Mouse (Mus musculus) liver, adult 2 months (tissue): ENCODE results near the gene Gm10964. TPM values are rescaled to one million over a fixed set of nuclear protein-coding genes. Genes with fewer than 3 reads are reported as not detected.
A peak's percentile ranks its signal among the peaks of the same experiment; 100 is the strongest.

Source experiments
- DNase-seq: peaks from one replicate; pipeline ENCODE4 v3.0.0-alpha.2; 2011; ENCODE audit warnings: low read depth, low spot score; ENCODE audit errors: extremely low read depth
- H3K27ac ChIP-seq: fragments of 200-500 bp; replicated peaks from 2 replicates; pipeline ENCODE4 v1.5.1; 2012; ENCODE audit warnings: low read depth, mild to moderate bottlenecking, control low read depth, inconsistent platforms, low read length; ENCODE audit not compliant: insufficient read depth
- H3K27me3 ChIP-seq: fragments of 200-500 bp; 2 replicates; pipeline ENCODE4 v1.6.1; 2012; ENCODE audit warnings: mild to moderate bottlenecking, moderate library complexity, low read length, inconsistent platforms; ENCODE audit not compliant: control insufficient read depth, insufficient read depth
- H3K36me3 ChIP-seq: fragments of 200-500 bp; 2 replicates; pipeline ENCODE4 v1.6.1; 2012; ENCODE audit warnings: low read length, inconsistent platforms; ENCODE audit not compliant: control insufficient read depth, insufficient read depth
- H3K4me1 ChIP-seq: fragments of 200-500 bp; 2 replicates; pipeline ENCODE4 v1.6.1; 2011; ENCODE audit warnings: low read length; ENCODE audit not compliant: control insufficient read depth, insufficient read depth
- H3K4me3 ChIP-seq: fragments of 200-500 bp; 2 replicates; pipeline ENCODE4 v1.5.1; 2011; ENCODE audit warnings: low read depth, mild to moderate bottlenecking, control low read depth, low read length, moderate library complexity; ENCODE audit not compliant: insufficient read depth
- H3K79me2 ChIP-seq: fragments of 200-500 bp; 2 replicates; pipeline ENCODE4 v1.6.1; 2012; ENCODE audit warnings: inconsistent platforms, mild to moderate bottlenecking, low read length, moderate library complexity; ENCODE audit not compliant: control insufficient read depth, insufficient read depth
- H3K9ac ChIP-seq: fragments of 200-500 bp; 2 replicates; pipeline ENCODE4 v1.6.1; 2012; ENCODE audit warnings: low read depth, mild to moderate bottlenecking, control low read depth, inconsistent platforms, low read length
- CTCF ChIP-seq: fragments of 200-500 bp; IDR thresholded peaks from 2 replicates; pipeline ENCODE4 v1.5.1; 2011; ENCODE audit warnings: low read depth, low read length, control low read depth
- POLR2A ChIP-seq: fragments of 200-500 bp; IDR thresholded peaks from 2 replicates; pipeline ENCODE4 v1.6.1; 2011; ENCODE audit warnings: low read length, control low read depth; ENCODE audit not compliant: insufficient read depth; ENCODE audit errors: extremely low read depth
- WGBS: fragments of 180-500 bp; shearing (Covaris S2); methylation state at CpG from one replicate; pipeline ENCODE4 v1.1.7; 2018; 5-methylcytosine and 5-hydroxymethylcytosine counted together
- polyA plus RNA-seq: library from polyadenylated mRNA; depleted of rRNA; stranded (reverse); fragments of >200 nt; gene quantifications from 2 replicates; pipeline ENCODE4 v1.2.3, GENCODE M21; 2012
- total RNA-seq: library from RNA; depleted of rRNA; stranded (reverse); fragments of >200 nt; gene quantifications from 2 replicates; pipeline ENCODE4 v1.2.3, GENCODE M21; 2014

Gene Gm10964
- total and polyA plus RNA-seq, 2 experiments: not detected

- H3K4me1 ChIP-seq: no peaks in the 10 kb centered on the region
- H3K9ac ChIP-seq: no peak overlapping the region
- H3K36me3 ChIP-seq: no peaks in the 10 kb centered on the region
- H3K27me3 ChIP-seq: no peaks in the 10 kb centered on the region
- H3K4me3 ChIP-seq: no peak overlapping the region
- no peak for TF ChIP-seq CTCF
- TF ChIP-seq POLR2A: no peak
- no peak for DNase-seq
- H3K27ac ChIP-seq: no peak overlapping the region
- no peaks in the 10 kb centered on the region for H3K79me2 ChIP-seq
- WGBS: 66% methylated on average over 15 of the region's 15 CpGs
These were observed 22.1 kb upstream of the Gm10964 start for GRCm38 (mm10) chr3:103716774-103717760.

DNA sequence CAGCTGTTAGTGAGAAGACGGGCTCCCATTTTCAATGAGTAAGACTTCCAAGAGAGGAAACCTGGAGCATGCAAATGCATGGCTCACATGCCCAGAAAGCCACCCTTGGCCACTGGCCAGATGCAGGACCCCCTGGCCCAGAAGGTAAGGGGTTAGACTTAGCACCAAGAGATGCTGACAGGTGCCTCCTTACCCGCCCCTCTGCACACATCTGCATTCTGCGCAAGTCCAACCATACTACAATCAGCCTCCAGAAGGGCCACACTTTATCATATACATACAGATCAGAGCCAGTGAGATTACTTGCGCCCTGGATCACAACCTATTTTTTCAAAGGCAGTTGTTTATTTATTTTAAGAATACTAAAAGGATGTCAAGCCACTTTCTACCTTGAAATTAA is 20.4 kb upstream of the Gm10964 start:
- Histone ChIP-seq H3K27ac (no peak overlapping the region), H3K4me1 (no peaks in the 10 kb centered on the region), H3K4me3 (no peak overlapping the region), H3K79me2 (no peaks in the 10 kb centered on the region), H3K27me3 (no peaks in the 10 kb centered on the region), H3K9ac (no peak overlapping the region), H3K36me3 (no peaks in the 10 kb centered on the region)
- TF ChIP-seq CTCF: no peak
- TF ChIP-seq POLR2A: no peak
- WGBS: 93% methylated on average over 4 of the region's 4 CpGs
- no peak for DNase-seq

GRCm38 (mm10) chr3:103724137-103724536 is 15.0 kb upstream of the Gm10964 start:
- Histone ChIP-seq H3K9ac (no peak overlapping the region), H3K36me3 (no peaks in the 10 kb centered on the region), H3K79me2 (no peaks in the 10 kb centered on the region), H3K27me3 (no peaks in the 10 kb centered on the region), H3K4me3 (no peak overlapping the region), H3K4me1 (no peaks in the 10 kb centered on the region), H3K27ac (no peak overlapping the region)
- TF ChIP-seq POLR2A (no peak), CTCF (0 out of 2 replicates have a peak, but pooled peaks have one; percentile 5)
- 49% methylated on average over 3 of the region's 3 CpGs for WGBS
- no peak for DNase-seq

DNA sequence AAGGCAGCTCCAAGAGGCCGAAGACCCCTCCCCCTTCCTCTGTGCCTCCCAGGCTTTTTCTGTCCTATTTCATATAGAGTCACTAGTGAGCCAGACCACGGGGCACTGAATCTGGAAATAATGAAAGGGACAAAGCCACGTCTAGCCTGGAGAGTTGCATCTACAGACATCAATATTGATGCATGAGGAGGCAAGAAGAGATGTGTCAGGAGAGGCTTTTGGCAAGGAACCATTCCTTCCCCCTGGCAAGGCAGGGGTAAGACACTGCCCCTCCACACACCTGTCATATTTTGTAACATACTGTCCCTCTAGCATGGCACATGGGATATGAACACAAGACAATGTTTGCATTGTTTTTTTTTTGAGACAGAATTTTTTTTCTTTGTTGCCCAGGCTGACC is 12.5 kb upstream of the Gm10964 start:
- WGBS: 78% methylated on average over 3 of the region's 3 CpGs
- H3K4me3 ChIP-seq: no peak overlapping the region
- H3K27me3 ChIP-seq: no peaks in the 10 kb centered on the region
- TF ChIP-seq POLR2A (no peak), CTCF (no peak)
- no peak for DNase-seq
- no peak overlapping the region for H3K27ac ChIP-seq
- H3K79me2 ChIP-seq: no peaks in the 10 kb centered on the region
- H3K9ac ChIP-seq: no peak overlapping the region
- no peaks in the 10 kb centered on the region for H3K4me1 ChIP-seq
- H3K36me3 ChIP-seq: no peaks in the 10 kb centered on the region

GRCm38 (mm10) chr3:103727813-103728326 is 11.3 kb upstream of the Gm10964 start:
- WGBS: 56% methylated on average over 2 of the region's 2 CpGs
- DNase-seq: no peak
- Histone ChIP-seq H3K4me3 (no peak overlapping the region), H3K36me3 (no peaks in the 10 kb centered on the region), H3K27me3 (no peaks in the 10 kb centered on the region), H3K9ac (no peak overlapping the region), H3K4me1 (no peaks in the 10 kb centered on the region), H3K27ac (no peak overlapping the region), H3K79me2 (no peaks in the 10 kb centered on the region)
- no peak for TF ChIP-seq CTCF
- no peak for TF ChIP-seq POLR2A

- Histone ChIP-seq H3K36me3 (no peaks in the 10 kb centered on the region), H3K79me2 (no peaks in the 10 kb centered on the region), H3K4me1 (no peaks in the 10 kb centered on the region), H3K27me3 (no peaks in the 10 kb centered on the region), H3K9ac (no peak overlapping the region), H3K27ac (no peak overlapping the region), H3K4me3 (no peak overlapping the region)
- TF ChIP-seq POLR2A (no peak), CTCF (no peak)
- 85% methylated on average over 9 of the region's 9 CpGs for whole genome bisulfite sequencing
- no peak for DNase-seq
These were observed 9.3 kb upstream of the Gm10964 start for GRCm38 (mm10) chr3:103729850-103730249.
